Mouse (Mus musculus) liver, embryonic 14.5 days (tissue): ENCODE results near the gene Borcs6. TPM values are rescaled to one million over a fixed set of nuclear protein-coding genes. Genes with fewer than 3 reads are reported as not detected.

Experiments
- ATAC-seq: fragments of 200-750 bp; cut with Nextera tagmentation; 2 replicates; pipeline ENCODE4 v1.8.0; 2017; ENCODE audit warnings: moderate number of reproducible peaks, mild to moderate bottlenecking, moderate library complexity; ENCODE audit not compliant: insufficient read depth
- DNase-seq, 3 experiments: peaks; one replicate each; pipeline ENCODE4 v3.0.0-alpha.2; 2012 to 2013; ENCODE audit warnings: low read depth in 3 of 3, low spot score in 3 of 3
- H3K27ac ChIP-seq: fragments of 300-500 bp; sonication (generic); 2 replicates; pipeline ENCODE4 v1.5.1; 2014; ENCODE audit warnings: moderate library complexity, mild to moderate bottlenecking, control low read depth, inconsistent platforms
- H3K27me3 ChIP-seq: fragments of 300-500 bp; sonication (generic); 2 replicates; pipeline ENCODE4 v1.6.1; 2014; ENCODE audit warnings: mild to moderate bottlenecking, low read length, moderate library complexity; ENCODE audit not compliant: control insufficient read depth, insufficient read depth
- H3K36me3 ChIP-seq: fragments of 300-500 bp; sonication (generic); replicated peaks from 2 replicates; pipeline ENCODE4 v1.6.1; 2014; ENCODE audit warnings: low read depth; ENCODE audit not compliant: control insufficient read depth, insufficient read depth
- H3K4me1 ChIP-seq, 2 experiments: fragments of 200-500 bp in 1 of 2; fragments of 300-500 bp in 1 of 2; sonication (generic) in 1 of 2; replicated peaks; 2 replicates each; pipeline ENCODE4 v1.6.1; 2012 to 2014; ENCODE audit warnings: antibody characterized with exemption in 1 of 2, inconsistent platforms in 1 of 2, low read length in 1 of 2; ENCODE audit not compliant: control insufficient read depth in 2 of 2, insufficient read depth in 2 of 2
- H3K4me2 ChIP-seq: fragments of 300-500 bp; sonication (generic); 2 replicates; pipeline ENCODE4 v1.6.1; 2014; ENCODE audit warnings: low read depth, mild to moderate bottlenecking, control low read depth, moderate library complexity
- H3K4me3 ChIP-seq, 2 experiments: fragments of 200-500 bp in 1 of 2; fragments of 300-500 bp in 1 of 2; sonication (generic) in 1 of 2; 2 replicates each; pipeline ENCODE4 v1.5.1; 2012 to 2014; ENCODE audit warnings: low read depth in 2 of 2, low read length in 2 of 2, mild to moderate bottlenecking in 2 of 2, control low read depth in 1 of 2, inconsistent platforms in 1 of 2, moderate library complexity in 1 of 2; ENCODE audit not compliant: insufficient read depth in 1 of 2
- H3K9ac ChIP-seq: fragments of 300-500 bp; sonication (generic); replicated peaks from 2 replicates; pipeline ENCODE4 v1.6.1; 2014; ENCODE audit warnings: mild to moderate bottlenecking, control low read depth, moderate library complexity
- H3K9me3 ChIP-seq: fragments of 300-500 bp; sonication (generic); 2 replicates; pipeline ENCODE4 v1.6.1; 2016; ENCODE audit warnings: low read length, mixed read lengths; ENCODE audit not compliant: control insufficient read depth
- CTCF ChIP-seq: IDR thresholded peaks from 2 replicates; pipeline ENCODE4 v1.5.1; 2016; ENCODE audit warnings: antibody characterized with exemption, low read depth, control low read depth
- EP300 ChIP-seq: IDR thresholded peaks from 2 replicates; pipeline ENCODE4 v1.6.1; 2016; ENCODE audit warnings: antibody characterized with exemption, low read depth
- WGBS: fragments of 180-500 bp; shearing (Covaris S2); extraction: QIAGEN DNeasy Blood & Tissue Kit; methylation state at CpG from one replicate; pipeline ENCODE4 v1.1.7; 2014; ENCODE audit not compliant: insufficient replicate concordance; 5-methylcytosine and 5-hydroxymethylcytosine counted together
- polyA plus RNA-seq, 2 experiments: library from polyadenylated mRNA; depleted of rRNA in 1 of 2; stranded (reverse) in 1 of 2; unstranded in 1 of 2; fragments of >200 nt; fragmentation: Nextera tagmentation in 1 of 2; extraction: Ambion mirVana in 1 of 2; gene quantifications; 2 replicates each; pipeline versions ENCODE4 v1.2.1 to v1.2.3; 2012 to 2014

Gene Borcs6
- polyA plus RNA-seq, 2 experiments, result 3.0 to 3.4 TPM

- WGBS, result 69% methylated on average over 20 of the region's 20 CpGs
- no peaks in the 10 kb centered on the region for H3K9me3 ChIP-seq
- no peak overlapping the region for H3K9ac ChIP-seq
- ATAC-seq (no peak), DNase-seq (no peak)
- peaks cover 8% of the 10 kb centered on the region for H3K36me3 ChIP-seq
- H3K27me3 ChIP-seq, result no peaks in the 10 kb centered on the region
- no peak overlapping the region for H3K27ac ChIP-seq
- no peak for TF ChIP-seq CTCF
- no peak for TF ChIP-seq EP300
- peak overlapping the region; percentile 93 for H3K4me2 ChIP-seq
- peak overlapping the region in 1 of 2 experiments; percentile 53; a peak in 1 of 4 replicates for H3K4me3 ChIP-seq
- H3K4me1 ChIP-seq, result peaks cover 31 to 40% of the 10 kb centered on the region in 2 experiments
Measured at GRCm38 (mm10) chr11:69100639-69101360, 41.3 kb downstream of the Borcs6 start.

- DNase-seq (no peak), ATAC-seq (no peak)
- Histone ChIP-seq H3K4me3 (no peak overlapping the region), H3K4me1 (peaks cover 21 to 30% of the 10 kb centered on the region in 2 experiments), H3K27ac (no peak overlapping the region), H3K9me3 (no peaks in the 10 kb centered on the region), H3K9ac (no peak overlapping the region), H3K27me3 (no peaks in the 10 kb centered on the region), H3K4me2 (no peak overlapping the region), H3K36me3 (peaks cover 8% of the 10 kb centered on the region)
- TF ChIP-seq EP300 (no peak), CTCF (no peak)
- 76% methylated on average over 21 of the region's 21 CpGs for WGBS
Measured at GRCm38 (mm10) chr11:69101604-69102402, 42.3 kb downstream of the Borcs6 start.

GRCm38 (mm10) chr11:69102403-69102725 is 42.8 kb downstream of the Borcs6 start:
- DNase-seq (no peak), ATAC-seq (no peak)
- Histone ChIP-seq H3K9ac (no peak overlapping the region), H3K36me3 (peaks cover 8% of the 10 kb centered on the region), H3K27ac (no peak overlapping the region), H3K4me1 (peaks cover 17 to 26% of the 10 kb centered on the region in 2 experiments), H3K9me3 (no peaks in the 10 kb centered on the region), H3K27me3 (no peaks in the 10 kb centered on the region), H3K4me3 (no peak overlapping the region), H3K4me2 (no peak overlapping the region)
- TF ChIP-seq EP300 (no peak), CTCF (no peak)
- WGBS, result 86% methylated on average over 7 of the region's 7 CpGs

GRCm38 (mm10) chr11:69103121-69103520 is 43.6 kb downstream of the Borcs6 start:
- ATAC-seq, result no peak
- no peak for DNase-seq
- H3K4me1 ChIP-seq, result peaks cover 9 to 19% of the 10 kb centered on the region in 2 experiments
- TF ChIP-seq EP300 (no peak), CTCF (no peak)
- H3K27me3 ChIP-seq, result no peaks in the 10 kb centered on the region
- 88% methylated on average over 14 of the region's 14 CpGs for WGBS
- H3K36me3 ChIP-seq, result peaks cover 8% of the 10 kb centered on the region
- H3K4me3 ChIP-seq, result no peak overlapping the region
- H3K4me2 ChIP-seq, result no peak overlapping the region
- H3K9me3 ChIP-seq, result no peaks in the 10 kb centered on the region
- H3K9ac ChIP-seq, result no peak overlapping the region
- H3K27ac ChIP-seq, result no peak overlapping the region
